Mouse (Mus musculus) hindbrain, embryonic 13.5 days (tissue): ENCODE measurements at regions not wholly inside any gene's neighbourhood (a gene's known extent, or its start where the extent isn't known, plus 50 kb on each side); places are given as distances from the start of the nearest gene placed in this dataset.

Experiments
- ATAC-seq: fragments of 200-750 bp; cut with Nextera tagmentation; 2 replicates; pipeline ENCODE4 v1.8.0; 2017; ENCODE audit warnings: moderate TSS enrichment; ENCODE audit not compliant: low FRiP score
- H3K27ac ChIP-seq: fragments of 300-500 bp; sonication (generic); 2 replicates; pipeline ENCODE4 v1.5.1; 2015; ENCODE audit warnings: inconsistent platforms, mild to moderate bottlenecking, moderate library complexity
- H3K27me3 ChIP-seq: fragments of 300-500 bp; sonication (generic); 2 replicates; pipeline ENCODE4 v1.6.1; 2015; ENCODE audit warnings: mild to moderate bottlenecking, inconsistent platforms
- H3K36me3 ChIP-seq: fragments of 300-500 bp; sonication (generic); 2 replicates; pipeline ENCODE4 v1.6.1; 2015; ENCODE audit warnings: mild to moderate bottlenecking, inconsistent platforms
- H3K4me1 ChIP-seq: fragments of 300-500 bp; sonication (generic); replicated peaks from 2 replicates; pipeline ENCODE4 v1.6.1; 2015; ENCODE audit warnings: inconsistent platforms
- H3K4me2 ChIP-seq: fragments of 300-500 bp; sonication (generic); 2 replicates; pipeline ENCODE4 v1.6.1; 2015; ENCODE audit warnings: inconsistent platforms, mild to moderate bottlenecking, moderate library complexity
- H3K4me3 ChIP-seq: fragments of 300-500 bp; sonication (generic); 2 replicates; pipeline ENCODE4 v1.5.1; 2015; ENCODE audit warnings: mild to moderate bottlenecking, inconsistent platforms
- H3K9ac ChIP-seq: fragments of 300-500 bp; sonication (generic); 2 replicates; pipeline ENCODE4 v1.6.1; 2015; ENCODE audit warnings: mild to moderate bottlenecking, inconsistent platforms
- H3K9me3 ChIP-seq: fragments of 300-500 bp; sonication (generic); 2 replicates; pipeline ENCODE4 v1.6.1; 2016; ENCODE audit warnings: inconsistent platforms
- WGBS: fragments of 180-500 bp; shearing (Covaris S2); methylation state at CpG from one replicate; pipeline ENCODE4 v1.1.7; 2015; 5-methylcytosine and 5-hydroxymethylcytosine counted together

GRCm38 (mm10) chr7:70300516-70300915, 66.0 kb downstream of the Nr2f2 start:
- H3K27me3 ChIP-seq, result no peaks in the 10 kb centered on the region
- 77% methylated on average over 5 of the region's 5 CpGs for WGBS
- H3K9ac ChIP-seq, result no peak overlapping the region
- H3K36me3 ChIP-seq, result no peaks in the 10 kb centered on the region
- H3K27ac ChIP-seq, result no peak overlapping the region
- no peak for ATAC-seq
- H3K9me3 ChIP-seq, result no peaks in the 10 kb centered on the region
- no peak overlapping the region for H3K4me2 ChIP-seq
- no peak overlapping the region for H3K4me3 ChIP-seq
- H3K4me1 ChIP-seq, result no peaks in the 10 kb centered on the region

GRCm38 (mm10) chr7:70291431-70291830, 75.1 kb downstream of the Nr2f2 start:
- no peak for ATAC-seq
- no peak overlapping the region for H3K9ac ChIP-seq
- peaks cover 63% of the 10 kb centered on the region for H3K27me3 ChIP-seq
- no peak overlapping the region for H3K4me2 ChIP-seq
- 94% methylated on average over 6 of the region's 6 CpGs for WGBS
- H3K27ac ChIP-seq, result no peak overlapping the region
- H3K4me3 ChIP-seq, result no peak overlapping the region
- H3K36me3 ChIP-seq, result no peaks in the 10 kb centered on the region
- peaks cover 8% of the 10 kb centered on the region for H3K4me1 ChIP-seq
- H3K9me3 ChIP-seq, result no peaks in the 10 kb centered on the region

GRCm38 (mm10) chr7:70290733-70291320, 75.7 kb downstream of the Nr2f2 start:
- peaks cover 69% of the 10 kb centered on the region for H3K27me3 ChIP-seq
- H3K4me1 ChIP-seq, result peaks cover 8% of the 10 kb centered on the region
- no peak overlapping the region for H3K4me3 ChIP-seq
- H3K9me3 ChIP-seq, result no peaks in the 10 kb centered on the region
- H3K4me2 ChIP-seq, result no peak overlapping the region
- no peaks in the 10 kb centered on the region for H3K36me3 ChIP-seq
- no peak overlapping the region for H3K27ac ChIP-seq
- 73% methylated on average over 8 of the region's 8 CpGs for WGBS
- ATAC-seq, result no peak
- H3K9ac ChIP-seq, result no peak overlapping the region

- Histone ChIP-seq H3K4me2 (no peak overlapping the region), H3K9me3 (no peaks in the 10 kb centered on the region), H3K9ac (no peak overlapping the region), H3K4me1 (peaks cover 8% of the 10 kb centered on the region), H3K27me3 (peaks cover 74% of the 10 kb centered on the region), H3K36me3 (no peaks in the 10 kb centered on the region), H3K4me3 (no peak overlapping the region), H3K27ac (no peak overlapping the region)
- 50% methylated on average over 6 of the region's 6 CpGs for WGBS
- no peak for ATAC-seq
Measured at GRCm38 (mm10) chr7:70290277-70290676, 76.3 kb downstream of the Nr2f2 start.

GRCm38 (mm10) chr7:70288621-70289020, 77.9 kb downstream of the Nr2f2 start:
- H3K4me3 ChIP-seq, result no peak overlapping the region
- no peak overlapping the region for H3K4me2 ChIP-seq
- H3K9ac ChIP-seq, result no peak overlapping the region
- peaks cover 85% of the 10 kb centered on the region for H3K27me3 ChIP-seq
- no peak overlapping the region for H3K27ac ChIP-seq
- no peaks in the 10 kb centered on the region for H3K36me3 ChIP-seq
- no peak for ATAC-seq
- 16% methylated on average over 5 of the region's 5 CpGs for WGBS
- peaks cover 8% of the 10 kb centered on the region for H3K4me1 ChIP-seq
- H3K9me3 ChIP-seq, result no peaks in the 10 kb centered on the region

DNA sequence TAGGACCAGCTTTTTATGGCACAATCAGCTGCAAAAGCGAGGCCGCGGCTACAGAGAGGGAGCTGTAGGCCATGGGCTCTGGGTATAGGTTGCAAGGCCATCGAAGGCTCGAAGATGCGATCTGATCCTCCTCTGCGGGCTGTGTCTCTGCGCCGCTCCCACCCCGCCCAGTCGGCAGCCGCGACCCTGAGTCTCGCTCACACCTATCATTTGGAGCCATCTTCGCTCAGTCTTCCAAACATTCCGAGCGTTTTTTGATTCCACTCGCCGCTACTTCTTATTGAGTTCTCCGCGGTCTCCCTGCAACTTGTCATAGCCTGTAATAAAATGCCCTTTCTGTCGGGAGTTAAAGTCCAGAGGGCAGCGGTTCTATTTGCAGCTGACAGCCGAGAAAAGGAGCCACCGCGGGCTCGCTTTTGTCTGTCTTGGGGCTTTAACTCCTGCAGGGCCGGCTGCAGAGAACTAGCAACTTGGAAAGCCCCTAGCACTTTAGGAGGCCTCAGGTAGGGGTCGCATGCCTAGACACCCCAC, 78.6 kb downstream of the Nr2f2 start:
- H3K27me3 ChIP-seq, result peaks cover 91% of the 10 kb centered on the region

GRCm38 (mm10) chr7:70286836-70287355, 79.6 kb downstream of the Nr2f2 start:
- no peak for ATAC-seq
- peaks cover 98% of the 10 kb centered on the region for H3K27me3 ChIP-seq
- no peak overlapping the region for H3K9ac ChIP-seq
- H3K36me3 ChIP-seq, result no peaks in the 10 kb centered on the region
- H3K27ac ChIP-seq, result no peak overlapping the region
- no peak overlapping the region for H3K4me3 ChIP-seq
- no peaks in the 10 kb centered on the region for H3K9me3 ChIP-seq
- peaks cover 12% of the 10 kb centered on the region for H3K4me1 ChIP-seq
- WGBS, result 12% methylated on average over 14 of the region's 14 CpGs
- no peak overlapping the region for H3K4me2 ChIP-seq

More for the DNA sequence above, 78.6 kb downstream of the Nr2f2 start:
- ATAC-seq, result no peak
- Histone ChIP-seq H3K9me3 (no peaks in the 10 kb centered on the region), H3K4me1 (peaks cover 8% of the 10 kb centered on the region), H3K4me2 (peak overlapping the region; percentile 50), H3K36me3 (no peaks in the 10 kb centered on the region), H3K27ac (no peak overlapping the region), H3K4me3 (peak overlapping the region; percentile 24), H3K9ac (peak overlapping the region; percentile 58; the same call in 1 of the 2 replicates)
- WGBS, result under 1% methylated on average over 29 of the region's 29 CpGs

- Histone ChIP-seq H3K9ac (no peak overlapping the region), H3K27ac (no peak overlapping the region), H3K36me3 (no peaks in the 10 kb centered on the region), H3K27me3 (peaks cover 98% of the 10 kb centered on the region), H3K9me3 (no peaks in the 10 kb centered on the region), H3K4me3 (no peak overlapping the region), H3K4me2 (no peak overlapping the region), H3K4me1 (peaks cover 27% of the 10 kb centered on the region)
- ATAC-seq, result no peak
- 10% methylated on average over 3 of the region's 3 CpGs for WGBS
Measured at GRCm38 (mm10) chr7:70285344-70285743, 81.2 kb downstream of the Nr2f2 start.

- H3K4me2 ChIP-seq, result no peak overlapping the region
- no peak for ATAC-seq
- no peak overlapping the region for H3K4me3 ChIP-seq
- peaks cover 97% of the 10 kb centered on the region for H3K27me3 ChIP-seq
- no peak overlapping the region for H3K27ac ChIP-seq
- no peaks in the 10 kb centered on the region for H3K9me3 ChIP-seq
- no peak overlapping the region for H3K9ac ChIP-seq
- H3K36me3 ChIP-seq, result no peaks in the 10 kb centered on the region
- peaks cover 32% of the 10 kb centered on the region for H3K4me1 ChIP-seq
- 11% methylated on average over 1 of the region's 1 CpGs for WGBS
Measured at GRCm38 (mm10) chr7:70283836-70284235, 82.7 kb downstream of the Nr2f2 start.

GRCm38 (mm10) chr7:70283166-70283565, 83.4 kb downstream of the Nr2f2 start:
- peaks cover 95% of the 10 kb centered on the region for H3K27me3 ChIP-seq
- WGBS, result 3% methylated on average over 4 of the region's 4 CpGs
- no peak overlapping the region for H3K4me3 ChIP-seq
- no peak for ATAC-seq
- H3K36me3 ChIP-seq, result no peaks in the 10 kb centered on the region
- no peak overlapping the region for H3K27ac ChIP-seq
- no peaks in the 10 kb centered on the region for H3K9me3 ChIP-seq
- H3K4me1 ChIP-seq, result peaks cover 31% of the 10 kb centered on the region
- H3K4me2 ChIP-seq, result no peak overlapping the region
- H3K9ac ChIP-seq, result no peak overlapping the region

GRCm38 (mm10) chr7:70281891-70282515, 84.5 kb downstream of the Nr2f2 start:
- 3% methylated on average over 11 of the region's 11 CpGs for WGBS

GRCm38 (mm10) chr7:70281381-70281750, 85.2 kb downstream of the Nr2f2 start:
- H3K9ac ChIP-seq, result 0 out of 2 replicates have a peak overlapping the region, but pooled peaks have one; percentile 29
- WGBS, result 3% methylated on average over 22 of the region's 22 CpGs
- ATAC-seq, result peak; percentile 57
- no peaks in the 10 kb centered on the region for H3K9me3 ChIP-seq
- no peak overlapping the region for H3K27ac ChIP-seq
- H3K4me1 ChIP-seq, result peaks cover 25% of the 10 kb centered on the region
- 0 out of 2 replicates have a peak overlapping the region, but pooled peaks have one; percentile 26 for H3K4me3 ChIP-seq
- H3K27me3 ChIP-seq, result peaks cover 96% of the 10 kb centered on the region
- H3K4me2 ChIP-seq, result peak overlapping the region; percentile 50
- no peaks in the 10 kb centered on the region for H3K36me3 ChIP-seq

More at GRCm38 (mm10) chr7:70281891-70282515, 84.5 kb downstream of the Nr2f2 start:
- H3K9me3 ChIP-seq, result no peaks in the 10 kb centered on the region
- no peaks in the 10 kb centered on the region for H3K36me3 ChIP-seq
- no peak for ATAC-seq
- no peak overlapping the region for H3K9ac ChIP-seq
- H3K27me3 ChIP-seq, result peaks cover 97% of the 10 kb centered on the region
- H3K4me3 ChIP-seq, result no peak overlapping the region
- H3K4me2 ChIP-seq, result no peak overlapping the region
- no peak overlapping the region for H3K27ac ChIP-seq
- peaks cover 25% of the 10 kb centered on the region for H3K4me1 ChIP-seq
